Comparison of ENCODE assay signal across 14 mouse cellular contexts in the genomic region with DNA sequence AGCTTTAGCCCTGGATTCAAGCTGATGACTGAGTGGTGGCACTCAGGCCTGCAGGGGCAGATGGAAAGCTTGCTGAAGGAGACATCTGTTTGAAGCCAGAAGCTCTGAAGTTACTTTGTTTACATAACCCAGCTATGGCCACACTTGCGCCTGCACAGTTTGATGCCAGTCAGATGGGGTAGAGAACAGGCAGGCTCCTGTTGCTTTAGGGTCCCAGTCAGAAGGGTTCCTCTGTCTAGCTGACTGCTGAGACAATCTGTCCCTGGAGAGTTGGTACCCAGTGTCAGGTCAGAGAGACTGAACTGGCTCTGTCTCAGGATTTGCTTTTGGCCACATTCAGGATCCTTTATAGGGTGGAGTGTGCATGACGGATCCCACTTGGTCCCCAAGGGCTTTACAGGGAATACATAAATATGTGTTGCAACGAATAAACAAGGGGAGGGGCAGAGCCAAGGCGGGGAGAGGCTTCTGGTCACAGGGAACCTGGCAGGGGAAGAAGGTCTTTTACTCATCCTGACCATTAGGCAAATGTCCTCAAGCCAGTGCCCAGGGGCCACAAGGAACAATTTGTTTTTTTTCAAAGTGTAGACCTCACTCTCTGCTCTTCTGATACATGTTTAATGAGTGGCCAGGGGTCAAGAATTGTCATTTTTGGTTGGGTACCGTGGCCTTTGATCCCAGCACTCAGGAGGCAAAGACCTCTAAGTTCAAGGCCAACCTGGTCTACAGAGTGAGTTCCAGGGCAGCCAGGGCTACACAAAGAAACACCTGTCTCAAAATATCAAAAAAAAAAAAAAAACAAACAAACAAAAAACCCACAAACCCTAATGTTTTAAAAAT. TPM values are rescaled to one million over a fixed set of nuclear protein-coding genes. Genes with fewer than 3 reads are reported as not detected.
DNase-seq lines count a peak whose midpoint lies in the region; ATAC-seq and TF ChIP-seq lines count a peak whose summit lies in the region.
"Had no signal": no experiment of that assay in that cellular context is flagged by ENCODE, and none has a peak within 500 bp of the region (broad histone marks: within the 10 kb centered on the region; RNA-seq: fewer than 3 reads in every experiment).

No protein-coding gene starts in this region.

- TF ChIP-seq POLR2A in thymus, adult 2 months (IDR thresholded peaks at IDR 0.05; ENCODE audit: control insufficient read depth, extremely low read depth, insufficient read depth, low read length, poor library complexity) = no peak

- peak; percentile 25; the same call in 1 of the 2 replicates for ATAC-seq in hindbrain, postnatal 0 days
- no peak for ATAC-seq in hindbrain, embryonic 13.5 days (ENCODE audit: low FRiP score)
- peak; percentile 73 for ATAC-seq in lung, embryonic 15.5 days (ENCODE audit: borderline replicate concordance, extremely low read depth, low FRiP score, low TSS enrichment)

- H3K27me3 ChIP-seq in hindbrain, postnatal 0 days (ENCODE audit: insufficient read depth, low read length) = no peaks in the 10 kb centered on the region
- H3K27me3 ChIP-seq in hindbrain, embryonic 13.5 days = peaks cover 44% of the 10 kb centered on the region
- peaks cover 18% of the 10 kb centered on the region; the same call in 1 of the 2 replicates for H3K27me3 ChIP-seq in lung, embryonic 15.5 days
- H3K27me3 ChIP-seq in thymus, adult 2 months (ENCODE audit: control insufficient read depth, insufficient read depth, low read length) = no peaks in the 10 kb centered on the region; the same call in 1 of the 2 replicates

- WGBS in hindbrain, postnatal 0 days = 54% methylated on average over 5 of the region's 5 CpGs
- WGBS in hindbrain, embryonic 13.5 days = 61% methylated on average over 5 of the region's 5 CpGs
- 40% methylated on average over 5 of the region's 5 CpGs for WGBS in lung, embryonic 15.5 days
- 89% methylated on average over 5 of the region's 5 CpGs for WGBS in thymus, adult 2 months

- peaks cover 11% of the 10 kb centered on the region; the same call in 1 of the 2 replicates for H3K4me1 ChIP-seq in hindbrain, postnatal 0 days (ENCODE audit: insufficient read depth, low read length)
- peaks cover 18% of the 10 kb centered on the region for H3K4me1 ChIP-seq in hindbrain, embryonic 13.5 days (replicated peaks)
- H3K4me1 ChIP-seq in lung, embryonic 15.5 days = peaks cover 52% of the 10 kb centered on the region
- peaks cover 34% of the 10 kb centered on the region for H3K4me1 ChIP-seq in thymus, adult 2 months (replicated peaks; ENCODE audit: control insufficient read depth, insufficient read depth, low read length)

- no peak overlapping the region for H3K9ac ChIP-seq in hindbrain, postnatal 0 days (replicated peaks; ENCODE audit: low read length)
- no peak overlapping the region for H3K9ac ChIP-seq in hindbrain, embryonic 13.5 days
- no peak overlapping the region for H3K9ac ChIP-seq in lung, embryonic 15.5 days
- H3K9ac ChIP-seq: heart, embryonic 12.5 days; hindbrain, embryonic 12.5 days; neural tube, embryonic 13.5 days had no signal

- TF ChIP-seq CTCF in hindbrain, postnatal 0 days (IDR thresholded peaks at IDR 0.05; ENCODE audit: low read depth) = no peak
- TF ChIP-seq CTCF in thymus, adult 2 months (IDR thresholded peaks at IDR 0.05; ENCODE audit: borderline replicate concordance, control insufficient read depth, extremely low read depth, insufficient read depth, low read length, poor library complexity) = no peak

- H3K4me3 ChIP-seq in hindbrain, postnatal 0 days (ENCODE audit: low read length) = no peak overlapping the region
- no peak overlapping the region for H3K4me3 ChIP-seq in hindbrain, embryonic 13.5 days
- no peak overlapping the region for H3K4me3 ChIP-seq in lung, embryonic 15.5 days
- H3K4me3 ChIP-seq in thymus, adult 2 months (ENCODE audit: control insufficient read depth, insufficient read depth, low read length) = no peak overlapping the region
- H3K4me3 ChIP-seq: erythroblast, embryonic 14.5 days; heart, embryonic 12.5 days; hindbrain, embryonic 12.5 days; neural tube, embryonic 13.5 days had no signal

- no peak overlapping the region for H3K4me2 ChIP-seq in hindbrain, postnatal 0 days (ENCODE audit: low read depth, low read length)
- no peak overlapping the region for H3K4me2 ChIP-seq in hindbrain, embryonic 13.5 days
- peak overlapping the region; percentile 15; the same call in 1 of the 2 replicates for H3K4me2 ChIP-seq in lung, embryonic 15.5 days
- H3K4me2 ChIP-seq: heart, embryonic 12.5 days; hindbrain, embryonic 12.5 days; midbrain, embryonic 11.5 days; neural tube, embryonic 13.5 days had no signal

- H3K9me3 ChIP-seq in hindbrain, postnatal 0 days (ENCODE audit: low read length) = no peaks in the 10 kb centered on the region
- H3K9me3 ChIP-seq in hindbrain, embryonic 13.5 days = no peaks in the 10 kb centered on the region
- no peaks in the 10 kb centered on the region for H3K9me3 ChIP-seq in lung, embryonic 15.5 days
- H3K9me3 ChIP-seq: heart, embryonic 12.5 days; hindbrain, embryonic 12.5 days; neural tube, embryonic 13.5 days had no signal

- H3K36me3 ChIP-seq in hindbrain, postnatal 0 days (ENCODE audit: insufficient read depth, low read length) = no peaks in the 10 kb centered on the region
- no peaks in the 10 kb centered on the region for H3K36me3 ChIP-seq in hindbrain, embryonic 13.5 days
- no peaks in the 10 kb centered on the region for H3K36me3 ChIP-seq in lung, embryonic 15.5 days
- no peaks in the 10 kb centered on the region for H3K36me3 ChIP-seq in thymus, adult 2 months (ENCODE audit: control insufficient read depth, insufficient read depth, low read length)
- H3K36me3 ChIP-seq: heart, embryonic 12.5 days; hindbrain, embryonic 12.5 days; neural tube, embryonic 13.5 days had no signal

- no peak overlapping the region for H3K27ac ChIP-seq in hindbrain, postnatal 0 days
- no peak overlapping the region for H3K27ac ChIP-seq in hindbrain, embryonic 13.5 days
- peak overlapping the region; percentile 62 for H3K27ac ChIP-seq in lung, embryonic 15.5 days
- no peak overlapping the region for H3K27ac ChIP-seq in thymus, adult 2 months (ENCODE audit: control insufficient read depth, insufficient read depth, low read length)
- H3K27ac ChIP-seq: hindbrain, embryonic 12.5 days; neural tube, embryonic 13.5 days had no signal

- no peak for DNase-seq in hindbrain, postnatal 0 days (ENCODE audit: low spot score)
- DNase-seq in urinary bladder, postnatal 14 days (ENCODE audit: low spot score) = peak; percentile 45
- no peak for DNase-seq in urinary bladder, postnatal 10 days (ENCODE audit: low spot score)
- DNase-seq in thymus, adult 2 months = no peak
- no peak for DNase-seq in layer of hippocampus, adult 9-11 months
- DNase-seq: cerebellum, postnatal 36 days; kidney, adult 8-10 months had no signal

RNA-seq across cellular contexts. Expression of a gene that starts 3.1 kb away (rescaled TPM):
- 0.68 and 1.8 TPM in 2 replicates for total RNA-seq in hindbrain, postnatal 0 days (2014; rRNA removed)
- 2.1 and 2.4 TPM in 2 replicates for polyA plus RNA-seq in hindbrain, postnatal 0 days (2015; fragmentation: Nextera tagmentation; extraction: Ambion mirVana)
- 0.98 and 1.1 TPM in 2 replicates for polyA plus RNA-seq in hindbrain, embryonic 13.5 days (2015; fragmentation: Nextera tagmentation; extraction: Ambion mirVana)
- 3.6 TPM in 2 replicates for polyA plus RNA-seq in lung, embryonic 15.5 days (2015; fragmentation: Nextera tagmentation; extraction: Ambion mirVana)
- 10.4 and 11.1 TPM in 2 replicates for polyA plus RNA-seq in thymus, adult 2 months (2012; rRNA removed)

RNA-seq across cellular contexts. Expression of a gene that starts 53.4 kb away (rescaled TPM):
- total RNA-seq in hindbrain, postnatal 0 days (2014; rRNA removed) = 63.0 and 83.5 TPM in 2 replicates
- 9.8 and 10.9 TPM in 2 replicates for polyA plus RNA-seq in hindbrain, postnatal 0 days (2015; fragmentation: Nextera tagmentation; extraction: Ambion mirVana)
- 13.4 TPM in 2 replicates for polyA plus RNA-seq in hindbrain, embryonic 13.5 days (2015; fragmentation: Nextera tagmentation; extraction: Ambion mirVana)
- 14.7 and 14.8 TPM in 2 replicates for polyA plus RNA-seq in lung, embryonic 15.5 days (2015; fragmentation: Nextera tagmentation; extraction: Ambion mirVana)
- polyA plus RNA-seq in thymus, adult 2 months (2012; rRNA removed) = 109 and 123 TPM in 2 replicates
